In the genomic region with DNA sequence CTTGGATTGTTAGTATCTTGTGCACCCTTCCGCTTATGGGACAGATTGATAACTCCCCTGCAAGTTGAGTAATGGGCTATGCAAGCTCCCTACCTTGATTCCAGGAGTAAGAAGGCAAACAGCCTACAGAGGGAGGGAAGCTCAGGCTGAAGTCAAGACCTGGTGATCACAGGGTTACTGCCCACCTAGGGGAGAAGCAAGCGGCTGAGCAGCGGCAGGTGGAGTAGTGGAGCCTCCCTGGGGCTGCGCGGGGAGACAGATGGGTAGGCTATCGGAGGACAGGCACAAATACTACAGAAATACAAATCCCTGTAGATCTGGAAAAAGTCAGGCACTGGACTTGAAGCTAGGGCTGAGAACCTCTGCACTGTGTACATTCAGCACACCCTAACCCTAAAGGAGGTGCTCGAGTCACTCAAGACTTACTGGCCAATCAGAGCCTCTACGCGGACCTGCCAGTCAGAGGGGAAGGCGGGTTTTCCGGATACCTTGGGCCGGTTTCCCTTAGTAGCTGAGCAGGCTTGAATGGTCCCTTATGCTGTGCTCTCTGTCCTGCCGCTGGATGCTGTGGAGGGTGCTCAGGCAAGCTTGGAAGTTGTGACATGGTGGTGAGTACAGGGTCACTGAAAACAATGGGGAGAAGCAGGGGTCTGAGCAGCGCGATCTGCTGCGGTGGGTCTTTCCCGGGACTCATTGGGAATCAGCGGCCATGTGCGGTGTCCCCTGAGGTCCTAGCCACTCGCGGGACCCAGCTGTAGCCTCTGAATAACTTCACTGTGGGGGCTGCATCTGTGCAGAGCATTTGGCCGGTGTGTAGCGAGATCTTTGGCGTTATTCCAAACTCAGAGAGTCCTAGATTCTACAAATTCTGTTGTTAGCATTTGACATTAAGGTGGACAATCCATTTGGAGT, we compare ENCODE assay signal across 8 mouse cellular contexts. TPM values are rescaled to one million over a fixed set of nuclear protein-coding genes. Genes with fewer than 3 reads are reported as not detected.
A peak's percentile ranks its signal among the peaks of the same experiment; 100 is the strongest.
DNase-seq lines count a peak whose midpoint lies in the region; ATAC-seq and TF ChIP-seq lines count a peak whose summit lies in the region.
"Not testable (repeated sequence)": the region's sequence is repeated elsewhere in the genome, so short reads cannot be mapped to it uniquely, and the experiment has no call there.

A gene (plus strand): TSS at position 496 of the 912 bp plus-strand sequence.

- peak; percentile 47 for TF ChIP-seq POLR2A in ES-Bruce4 (IDR thresholded peaks at IDR 0.05; ENCODE audit: insufficient read depth, low read length)

- H3K4me3 ChIP-seq in ES-Bruce4 (ENCODE audit: low read depth, low read length), result peak within 1 kb of the TSS; percentile 91
- peak within 1 kb of the TSS; percentile 39 for H3K4me3 ChIP-seq in forebrain, embryonic 14.5 days (ENCODE audit: low read depth, low read length)
- H3K4me3 ChIP-seq in liver, embryonic 16.5 days (ENCODE audit: low read depth, low read length); neural tube, embryonic 11.5 days (ENCODE audit: low read depth, low read length): not testable (repeated sequence)
- peak within 1 kb of the TSS; percentile 39 for H3K4me3 ChIP-seq in stomach, postnatal 0 days (ENCODE audit: low read depth, low read length)

- H3K9me3 ChIP-seq in ES-Bruce4 (replicated peaks; ENCODE audit: control insufficient read depth, insufficient read depth, low read length, poor library complexity, severe bottlenecking); forebrain, embryonic 14.5 days (replicated peaks; ENCODE audit: control insufficient read depth, low read length); liver, embryonic 16.5 days (replicated peaks; ENCODE audit: control insufficient read depth, low read length); neural tube, embryonic 11.5 days (ENCODE audit: control insufficient read depth, low read length); stomach, postnatal 0 days (ENCODE audit: control insufficient read depth, low read length): not testable (repeated sequence)

- peak; percentile 71 for DNase-seq in c-Kit-positive CD71-positive TER-119-negative erythroid progenitor cells, embryonic 14.5 days (ENCODE audit: low read depth)
- DNase-seq in forebrain, embryonic 14.5 days (ENCODE audit: low spot score); neural tube, embryonic 11.5 days (ENCODE audit: low spot score); stomach, postnatal 0 days (ENCODE audit: low spot score): not testable (repeated sequence)
- peak; percentile 73 for DNase-seq in heart, postnatal 25 days (ENCODE audit: low spot score)
- DNase-seq in large intestine, adult 2 months (ENCODE audit: low read depth, low spot score), result peak; percentile 78

- peak; percentile 100 for ATAC-seq in forebrain, embryonic 14.5 days
- peak; percentile 50; the same call in 1 of the 2 replicates for ATAC-seq in liver, embryonic 16.5 days (ENCODE audit: low read depth)
- ATAC-seq in neural tube, embryonic 11.5 days (ENCODE audit: insufficient read depth, low FRiP score, low TSS enrichment), result not testable (repeated sequence)
- ATAC-seq in stomach, postnatal 0 days (ENCODE audit: low FRiP score, low TSS enrichment), result peak; percentile 98

- peak within 1 kb of the TSS; percentile 54 for H3K4me2 ChIP-seq in forebrain, embryonic 14.5 days (ENCODE audit: low read length)
- not testable (repeated sequence) for H3K4me2 ChIP-seq in liver, embryonic 16.5 days (ENCODE audit: low read depth, low read length); neural tube, embryonic 11.5 days (ENCODE audit: low read depth)
- H3K4me2 ChIP-seq in stomach, postnatal 0 days (replicated peaks; ENCODE audit: low read depth), result peak within 1 kb of the TSS; percentile 48

- peak within 1 kb of the TSS; percentile 54 for H3K9ac ChIP-seq in ES-Bruce4 (ENCODE audit: low read depth, poor library complexity, severe bottlenecking)
- peak within 1 kb of the TSS; percentile 54 for H3K9ac ChIP-seq in forebrain, embryonic 14.5 days (ENCODE audit: low read length)
- H3K9ac ChIP-seq in liver, embryonic 16.5 days (ENCODE audit: low read depth, low read length); neural tube, embryonic 11.5 days (ENCODE audit: low read length); stomach, postnatal 0 days (ENCODE audit: low read length): not testable (repeated sequence)

- intact Hi-C loops in heart, postnatal 25 days (cut with DNase I), result loop anchor here (2.0 kb wide), 1 partner anchor 69 kb away; no protein-coding TSS in a partner anchor

- not testable (repeated sequence) for TF ChIP-seq CTCF in ES-Bruce4 (IDR thresholded peaks at IDR 0.05; ENCODE audit: low read depth, low read length); stomach, postnatal 0 days (IDR thresholded peaks at IDR 0.05; ENCODE audit: low read depth)

- not testable (repeated sequence) for H3K27me3 ChIP-seq in ES-Bruce4 (ENCODE audit: control insufficient read depth, insufficient read depth, low read length, poor library complexity, severe bottlenecking); forebrain, embryonic 14.5 days (replicated peaks; ENCODE audit: control insufficient read depth, insufficient read depth, low read length); liver, embryonic 16.5 days (ENCODE audit: control insufficient read depth, insufficient read depth, low read depth, low read length); neural tube, embryonic 11.5 days (ENCODE audit: control insufficient read depth, insufficient read depth, low read length); stomach, postnatal 0 days (ENCODE audit: control insufficient read depth, insufficient read depth, low read length)

- not testable (repeated sequence) for TF ChIP-seq EP300 in ES-Bruce4 (IDR thresholded peaks at IDR 0.05; ENCODE audit: insufficient read depth, low read depth, low read length); stomach, postnatal 0 days (optimal IDR thresholded peaks at IDR 0.05)

- H3K4me1 ChIP-seq in ES-Bruce4 (ENCODE audit: control insufficient read depth, insufficient read depth, low read length); forebrain, embryonic 14.5 days (ENCODE audit: control insufficient read depth, insufficient read depth, low read length); liver, embryonic 16.5 days (ENCODE audit: control insufficient read depth, low read depth, low read length); neural tube, embryonic 11.5 days (ENCODE audit: control insufficient read depth, insufficient read depth, low read length); stomach, postnatal 0 days (replicated peaks; ENCODE audit: control insufficient read depth, insufficient read depth): not testable (repeated sequence)

- H3K36me3 ChIP-seq in ES-Bruce4 (ENCODE audit: control insufficient read depth, insufficient read depth, low read length, poor library complexity, severe bottlenecking); forebrain, embryonic 14.5 days (ENCODE audit: control insufficient read depth, insufficient read depth, low read length); liver, embryonic 16.5 days (ENCODE audit: control insufficient read depth, insufficient read depth); neural tube, embryonic 11.5 days (ENCODE audit: control insufficient read depth, insufficient read depth, low read length); stomach, postnatal 0 days (ENCODE audit: control insufficient read depth, insufficient read depth, low read length): not testable (repeated sequence)

- peak within 1 kb of the TSS; percentile 44 for H3K27ac ChIP-seq in ES-Bruce4 (ENCODE audit: insufficient read depth, low read length)
- H3K27ac ChIP-seq in forebrain, embryonic 14.5 days (ENCODE audit: low read depth, low read length); liver, embryonic 16.5 days (ENCODE audit: low read length); neural tube, embryonic 11.5 days (ENCODE audit: low read depth, low read length); stomach, postnatal 0 days (replicated peaks): not testable (repeated sequence)

- 4% methylated on average over 22 of the region's 24 CpGs for WGBS in forebrain, embryonic 14.5 days
- no CpG with 5 or more reads among the region's 24 CpGs for WGBS in large intestine, adult 2 months
- no CpG with 5 or more reads among the region's 24 CpGs for WGBS in liver, embryonic 16.5 days (ENCODE audit: insufficient replicate concordance)
- no CpG with 5 or more reads among the region's 24 CpGs for WGBS in neural tube, embryonic 11.5 days
- WGBS in stomach, postnatal 0 days, result 2% methylated on average over 21 of the region's 24 CpGs

RNA-seq across cellular contexts. Expression of the gene that starts here (rescaled TPM):
- polyA plus RNA-seq in ES-Bruce4 (2011; ENCODE audit: insufficient read depth, insufficient read length, low read depth, missing spikeins), result 40.2 and 54.1 TPM in 2 replicates
- polyA plus RNA-seq in forebrain, embryonic 14.5 days (2014; fragmentation: Nextera tagmentation; extraction: Ambion mirVana), result 23.5 and 24.4 TPM in 2 replicates
- 1 to 10 TPM; 5.7 to 9.6 TPM for total RNA-seq in heart, postnatal 25 days (2021)
- polyA plus RNA-seq in large intestine, adult 2 months (2012; rRNA removed), result 2.3 and 2.4 TPM in 2 replicates
- 4.6 and 5.2 TPM in 2 replicates for polyA plus RNA-seq in liver, embryonic 16.5 days (2015; fragmentation: Nextera tagmentation; extraction: Ambion mirVana)
- 22.6 and 23.2 TPM in 2 replicates for polyA plus RNA-seq in neural tube, embryonic 11.5 days (2014; fragmentation: Nextera tagmentation; extraction: Ambion mirVana)
- polyA plus RNA-seq in stomach, postnatal 0 days (2015; fragmentation: Nextera tagmentation; extraction: Ambion mirVana), result 20.1 and 20.3 TPM in 2 replicates
